Mouse (Mus musculus) neutrophil, adult 83 days (primary cell): ENCODE measurements around the gene Olfr904. TPM values are rescaled to one million over a fixed set of nuclear protein-coding genes. Genes with fewer than 3 reads are reported as not detected.

Experiments used
- total RNA-seq, 2 experiments: library from RNA; stranded (reverse); gene quantifications; one replicate each; pipeline ENCODE4 v1.2.4; 2023

Olfr904 gene
- not detected for total RNA-seq

GRCm38 (mm10) chr9:38462844-38463243 is at the start of gene Olfr904:
TSS of gene Olfr904 (plus strand) at chr9:38463144.

GRCm38 (mm10) chr9:38429155-38429554 is 33.8 kb upstream of the Olfr904 start, which contains the start of gene Olfr901:
TSS of gene Olfr901 (plus strand) at chr9:38429455.

GRCm38 (mm10) chr9:38447352-38447751 is 15.6 kb upstream of the Olfr904 start, which contains the start of gene Olfr902:
TSS of gene Olfr902 (plus strand) at chr9:38447652.

GRCm38 (mm10) chr9:38470807-38471206 is 7.9 kb downstream of the Olfr904 start, which contains the start of gene Olfr905:
TSS of gene Olfr905 (plus strand) at chr9:38471107.

GRCm38 (mm10) chr9:38486785-38487184 is 23.8 kb downstream of the Olfr904 start, which contains the start of gene Olfr906:
TSS of gene Olfr906 (plus strand) at chr9:38487085.

GRCm38 (mm10) chr9:38495501-38495900 is 32.6 kb downstream of the Olfr904 start, which contains the start of gene Olfr907:
TSS of gene Olfr907 (plus strand) at chr9:38495801.

Other genes with a start within 250 kb of the Olfr904 start
- not detected for gene Olfr894, start 245.1 kb upstream of the Olfr904 start, total RNA-seq
- not detected for gene Olfr143, start 210.4 kb upstream of the Olfr904 start, total RNA-seq
- gene Olfr895, start 195.3 kb upstream of the Olfr904 start, total RNA-seq: not detected
- not detected for gene Olfr896-ps1, start 172.0 kb upstream of the Olfr904 start, total RNA-seq
- gene Olfr25, start 134.1 kb upstream of the Olfr904 start, total RNA-seq: not detected
- gene Olfr898, start 114.7 kb upstream of the Olfr904 start, total RNA-seq: not detected
- not detected for gene Olfr250, start 96.2 kb upstream of the Olfr904 start, total RNA-seq
- not detected for gene Olfr251, start 86.1 kb upstream of the Olfr904 start, total RNA-seq
- not detected for gene Olfr147, start 61.4 kb upstream of the Olfr904 start, total RNA-seq
- gene Olfr901, start 33.7 kb upstream of the Olfr904 start, total RNA-seq: not detected
- not detected for gene Olfr902, start 15.5 kb upstream of the Olfr904 start, total RNA-seq
- not detected for gene Olfr905, start 8.0 kb downstream of the Olfr904 start, total RNA-seq
- not detected for gene Olfr906, start 23.9 kb downstream of the Olfr904 start, total RNA-seq
- not detected for gene Olfr907, start 32.7 kb downstream of the Olfr904 start, total RNA-seq
- gene Olfr911-ps1, start 58.4 kb downstream of the Olfr904 start, total RNA-seq: not detected
- gene Olfr910, start 74.7 kb downstream of the Olfr904 start, total RNA-seq: not detected
- not detected for gene Olfr912, start 117.0 kb downstream of the Olfr904 start, total RNA-seq
- gene Olfr913, start 129.6 kb downstream of the Olfr904 start, total RNA-seq: not detected
- not detected for gene Olfr914, start 142.0 kb downstream of the Olfr904 start, total RNA-seq
- not detected for gene Olfr916, start 196.7 kb downstream of the Olfr904 start, total RNA-seq
- not detected for gene Olfr917, start 202.7 kb downstream of the Olfr904 start, total RNA-seq
- gene Olfr918, start 211.5 kb downstream of the Olfr904 start, total RNA-seq: not detected
- gene Olfr919, start 240.5 kb downstream of the Olfr904 start, total RNA-seq: not detected